Mouse (Mus musculus): ENCODE results near the gene Grin2b.

- no peak for TF ChIP-seq CTCF (IDR thresholded peaks at IDR 0.05; ENCODE audit: low read depth)
- no peak for TF ChIP-seq EP300 (optimal IDR thresholded peaks at IDR 0.05)
These were observed 4.8 kb upstream of the Grin2b start for GRCm38 (mm10) chr6:136178066-136178465.

Data from stomach, postnatal 0 days (tissue).